Mouse (Mus musculus) heart, embryonic 13.5 days (tissue): ENCODE measurements around the gene Togaram1. TPM values are rescaled to one million over a fixed set of nuclear protein-coding genes. Genes with fewer than 3 reads are reported as not detected.
A peak's percentile ranks its signal among the peaks of the same experiment; 100 is the strongest.

ENCODE experiments used
- ATAC-seq: fragments of 200-750 bp; cut with Nextera tagmentation; 2 replicates; pipeline ENCODE4 v1.8.0; 2017; ENCODE audit warnings: moderate TSS enrichment; ENCODE audit not compliant: insufficient number of reproducible peaks, low FRiP score, low TSS enrichment; ENCODE audit errors: extremely low read depth
- H3K27ac ChIP-seq: fragments of 300-500 bp; sonication (generic); replicated peaks from 2 replicates; pipeline ENCODE4 v1.5.1; 2015; ENCODE audit warnings: moderate library complexity, mild to moderate bottlenecking, inconsistent platforms
- H3K27me3 ChIP-seq: fragments of 300-500 bp; sonication (generic); replicated peaks from 2 replicates; pipeline ENCODE4 v1.6.1; 2015; ENCODE audit warnings: mild to moderate bottlenecking, inconsistent platforms
- H3K36me3 ChIP-seq: fragments of 300-500 bp; sonication (generic); 2 replicates; pipeline ENCODE4 v1.6.1; 2015; ENCODE audit warnings: mild to moderate bottlenecking, inconsistent platforms
- H3K4me1 ChIP-seq: fragments of 300-500 bp; sonication (generic); 2 replicates; pipeline ENCODE4 v1.6.1; 2015; ENCODE audit warnings: inconsistent platforms
- H3K4me2 ChIP-seq: fragments of 300-500 bp; sonication (generic); 2 replicates; pipeline ENCODE4 v1.6.1; 2015; ENCODE audit warnings: inconsistent platforms, mild to moderate bottlenecking, moderate library complexity
- H3K4me3 ChIP-seq: fragments of 300-500 bp; sonication (generic); 2 replicates; pipeline ENCODE4 v1.5.1; 2015; ENCODE audit warnings: moderate library complexity, mild to moderate bottlenecking, inconsistent platforms
- H3K9ac ChIP-seq: fragments of 300-500 bp; sonication (generic); 2 replicates; pipeline ENCODE4 v1.6.1; 2015; ENCODE audit warnings: inconsistent platforms, mild to moderate bottlenecking, moderate library complexity
- H3K9me3 ChIP-seq: fragments of 300-500 bp; sonication (generic); 2 replicates; pipeline ENCODE4 v1.6.1; 2016; ENCODE audit warnings: inconsistent platforms
- WGBS: fragments of 180-500 bp; shearing (Covaris S2); methylation state at CpG from one replicate; pipeline ENCODE4 v1.1.7; 2015; ENCODE audit warnings: mixed read lengths; 5-methylcytosine and 5-hydroxymethylcytosine counted together
- polyA plus RNA-seq: library from polyadenylated mRNA; unstranded; fragments of >200 nt; fragmentation: Nextera tagmentation; extraction: Ambion mirVana; gene quantifications from 2 replicates; pipeline ENCODE4 v1.2.1, GENCODE M21; 2015

The Togaram1 gene
- polyA plus RNA-seq, 1 experiment from 2014 or later, result 15.3 TPM

DNA sequence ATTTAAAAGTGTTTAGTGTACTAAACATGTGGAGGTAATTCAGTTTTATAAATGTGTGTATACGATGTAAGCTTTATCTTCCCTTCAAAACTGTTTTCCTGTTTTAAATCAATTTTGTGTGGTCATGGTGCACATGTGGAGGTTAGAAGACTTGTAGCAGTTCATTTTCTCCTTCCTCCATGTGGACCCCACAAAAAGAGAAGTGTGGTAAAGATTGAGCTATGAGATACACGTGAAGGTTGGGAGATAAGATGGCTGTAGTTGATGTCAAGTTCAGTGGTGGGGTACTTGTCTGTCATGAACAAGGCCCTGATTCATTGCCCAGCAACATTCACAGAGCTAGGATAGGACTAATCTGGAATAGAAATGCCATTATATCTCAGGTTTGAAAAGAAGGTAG, 92.6 kb downstream of the Togaram1 start:
- no peaks in the 10 kb centered on the region for H3K9me3 ChIP-seq
- no peak for ATAC-seq
- no peak overlapping the region for H3K9ac ChIP-seq
- no peaks in the 10 kb centered on the region for H3K27me3 ChIP-seq
- no peaks in the 10 kb centered on the region for H3K4me1 ChIP-seq
- peaks cover 74% of the 10 kb centered on the region for H3K36me3 ChIP-seq
- 76% methylated on average over 2 of the region's 2 CpGs for WGBS
- H3K4me3 ChIP-seq, result no peak overlapping the region
- H3K27ac ChIP-seq, result no peak overlapping the region
- H3K4me2 ChIP-seq, result no peak overlapping the region

DNA sequence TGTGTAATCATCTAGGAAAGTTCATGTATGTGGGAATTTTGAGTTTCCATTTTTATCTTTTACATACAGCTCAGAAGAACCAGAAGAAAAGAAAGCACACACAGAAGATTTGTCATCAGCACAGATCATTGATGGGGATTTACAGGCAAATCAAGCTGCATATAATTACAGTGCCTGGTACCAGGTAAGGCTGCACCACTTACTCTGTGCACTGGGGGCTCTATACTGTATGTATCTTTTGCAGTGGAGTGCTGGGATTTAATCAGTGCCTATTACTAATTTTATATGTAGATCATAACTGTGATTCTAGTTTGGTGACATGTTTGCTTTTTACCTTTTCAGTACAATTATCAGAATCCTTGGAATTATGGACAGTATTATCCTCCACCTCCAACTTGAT, 95.5 kb downstream of the Togaram1 start:
- Histone ChIP-seq H3K9ac (no peak overlapping the region), H3K27ac (no peak overlapping the region), H3K27me3 (no peaks in the 10 kb centered on the region), H3K9me3 (no peaks in the 10 kb centered on the region), H3K4me3 (no peak overlapping the region), H3K36me3 (peaks cover 76% of the 10 kb centered on the region), H3K4me1 (no peaks in the 10 kb centered on the region), H3K4me2 (no peak overlapping the region)
- no peak for ATAC-seq

DNA sequence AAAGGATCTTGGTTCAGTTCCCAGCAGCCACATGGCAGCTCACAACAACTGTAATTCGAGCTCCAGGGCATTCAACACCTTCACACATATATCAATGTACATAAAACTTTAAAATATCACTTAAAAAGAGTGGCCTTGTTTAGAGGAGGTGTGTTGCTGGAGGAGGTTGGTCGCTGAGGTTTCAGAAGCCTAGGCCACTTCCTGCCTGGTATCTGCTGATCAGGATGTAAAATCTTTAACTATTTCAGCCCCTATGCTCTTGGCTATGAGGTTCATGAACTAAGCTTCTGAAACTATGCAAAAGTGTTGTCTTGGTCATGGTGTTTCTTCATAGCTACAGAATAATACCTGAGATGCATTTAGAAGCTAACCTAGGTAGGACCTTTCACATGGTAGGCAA, 99.6 kb downstream of the Togaram1 start:
- Histone ChIP-seq H3K9me3 (no peaks in the 10 kb centered on the region), H3K9ac (no peak overlapping the region), H3K4me2 (no peak overlapping the region), H3K4me3 (no peak overlapping the region), H3K27ac (no peak overlapping the region), H3K4me1 (peaks cover 14% of the 10 kb centered on the region), H3K36me3 (peaks cover 78% of the 10 kb centered on the region), H3K27me3 (no peaks in the 10 kb centered on the region)
- no peak for ATAC-seq
- WGBS, result 70% methylated on average over 2 of the region's 2 CpGs

DNA sequence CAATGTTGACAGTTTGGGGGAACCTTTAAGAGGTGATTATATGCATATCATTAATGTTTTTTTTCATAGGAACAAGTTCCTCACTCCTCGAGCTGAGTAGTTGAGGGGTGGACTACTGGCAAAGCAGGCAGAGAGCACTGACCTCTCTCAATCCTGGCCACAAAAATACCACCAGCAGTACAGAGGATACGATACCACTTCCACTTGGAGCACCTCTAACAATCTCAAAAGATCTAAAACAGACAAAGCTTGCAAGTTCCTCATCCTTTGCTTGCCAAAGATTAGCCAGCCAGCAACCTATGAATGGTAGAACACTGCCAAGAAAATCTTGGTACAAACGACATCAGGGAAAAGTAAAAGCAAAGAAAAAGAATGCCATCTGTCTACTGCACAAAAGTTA, 100.6 kb downstream of the Togaram1 start:
- H3K4me3 ChIP-seq, result no peak overlapping the region
- H3K4me2 ChIP-seq, result no peak overlapping the region
- no peaks in the 10 kb centered on the region for H3K27me3 ChIP-seq
- peaks cover 17% of the 10 kb centered on the region for H3K4me1 ChIP-seq
- no peak for ATAC-seq
- H3K27ac ChIP-seq, result no peak overlapping the region
- H3K9ac ChIP-seq, result no peak overlapping the region
- H3K36me3 ChIP-seq, result peaks cover 71% of the 10 kb centered on the region
- WGBS, result 71% methylated on average over 3 of the region's 3 CpGs
- H3K9me3 ChIP-seq, result no peaks in the 10 kb centered on the region

DNA sequence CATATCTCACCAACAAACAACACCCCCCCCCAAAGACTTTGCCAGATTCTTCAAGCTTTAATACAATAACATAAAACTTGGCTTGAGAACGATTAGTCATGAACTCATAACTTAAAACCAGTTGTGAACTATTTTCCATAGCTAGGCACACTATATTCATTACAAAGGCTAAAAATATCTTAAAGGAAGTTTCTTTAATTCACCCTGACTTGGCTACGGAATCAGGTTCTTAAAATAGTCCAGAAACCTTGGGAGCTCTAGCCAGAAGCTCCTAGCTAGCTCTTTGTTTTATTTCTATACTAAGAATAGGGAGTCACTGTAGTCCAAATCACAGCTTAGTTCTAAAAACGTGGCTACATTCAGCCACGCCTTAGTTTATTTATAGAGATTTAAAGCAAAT, 102.8 kb downstream of the Togaram1 start:
- Histone ChIP-seq H3K9ac (peak overlapping the region; percentile 28; the same call in 1 of the 2 replicates), H3K27ac (peak overlapping the region; percentile 74), H3K4me3 (no peak overlapping the region), H3K36me3 (peaks cover 62% of the 10 kb centered on the region), H3K4me1 (peaks cover 26% of the 10 kb centered on the region), H3K27me3 (no peaks in the 10 kb centered on the region), H3K4me2 (peak overlapping the region; percentile 36), H3K9me3 (no peaks in the 10 kb centered on the region)
- WGBS, result 39% methylated on average over 4 of the region's 4 CpGs
- no peak for ATAC-seq

Other genes starting within 250 kb of the Togaram1 start
- 2.3 and 2.5 TPM in 2 replicates for gene Gm527, start 47.9 kb upstream of the Togaram1 start, polyA plus RNA-seq
- gene Klhl28, start 270 bp upstream of the Togaram1 start, polyA plus RNA-seq, result 8.7 and 10.1 TPM in 2 replicates
- 28.1 and 31.8 TPM in 2 replicates for gene Prpf39, start 70.5 kb downstream of the Togaram1 start, polyA plus RNA-seq
- gene Fkbp3, start 108.2 kb downstream of the Togaram1 start, polyA plus RNA-seq, result 476 and 518 TPM in 2 replicates
- gene Fancm, start 109.8 kb downstream of the Togaram1 start, polyA plus RNA-seq, result 5.9 and 6.1 TPM in 2 replicates
- 34.6 and 35.1 TPM in 2 replicates for gene Mis18bp1, start 206.8 kb downstream of the Togaram1 start, polyA plus RNA-seq